In genomic region chr10:62055408-62055807, GRCm38 (mm10) we compare ENCODE assay signal across 8 mouse cellular contexts.
DNase-seq lines count a peak whose midpoint lies in the region; ATAC-seq and TF ChIP-seq lines count a peak whose summit lies in the region.

No protein-coding gene starts in this region.

- H3K27ac ChIP-seq in testis, adult 2 months (ENCODE audit: control insufficient read depth, insufficient read depth, low read depth, low read length), result no peak overlapping the region
- H3K27ac ChIP-seq in layer of hippocampus, adult 2 months, result no peak overlapping the region
- no peak overlapping the region for H3K27ac ChIP-seq in midbrain, embryonic 10.5 days (replicated peaks)

- H3K9me3 ChIP-seq in midbrain, embryonic 10.5 days (replicated peaks), result no peaks in the 10 kb centered on the region

- H3K27me3 ChIP-seq in testis, adult 2 months (ENCODE audit: control insufficient read depth, insufficient read depth, low read length), result no peaks in the 10 kb centered on the region
- H3K27me3 ChIP-seq in midbrain, embryonic 10.5 days (ENCODE audit: low read depth, poor library complexity, severe bottlenecking), result no peaks in the 10 kb centered on the region

- no peak for ATAC-seq in CD4-positive, CD25-positive, alpha-beta regulatory T cell, adult 4 months

- H3K36me3 ChIP-seq in testis, adult 2 months (ENCODE audit: control insufficient read depth, insufficient read depth, low read length), result no peaks in the 10 kb centered on the region
- H3K36me3 ChIP-seq in midbrain, embryonic 10.5 days, result no peaks in the 10 kb centered on the region

- 41% methylated on average over 2 of the region's 2 CpGs for WGBS in midbrain, embryonic 10.5 days

- no peak overlapping the region for H3K4me3 ChIP-seq in testis, adult 2 months (ENCODE audit: control insufficient read depth, low read depth, low read length)
- no peak overlapping the region for H3K4me3 ChIP-seq in layer of hippocampus, adult 2 months
- H3K4me3 ChIP-seq in midbrain, embryonic 10.5 days, result no peak overlapping the region

- H3K4me1 ChIP-seq in testis, adult 2 months (ENCODE audit: control insufficient read depth, insufficient read depth, low read length), result no peaks in the 10 kb centered on the region; the same call in 1 of the 2 replicates
- peaks cover 14% of the 10 kb centered on the region for H3K4me1 ChIP-seq in midbrain, embryonic 10.5 days

- peak; percentile 16 for DNase-seq in CD4-positive, CD25-positive, alpha-beta regulatory T cell, adult 2 months (ENCODE audit: low read depth, low spot score)
- DNase-seq in testis, postnatal 14 days (ENCODE audit: low spot score), result no peak
- peak; percentile 68 for DNase-seq in embryo, embryonic 11 days
- DNase-seq in layer of hippocampus, adult 2 months (ENCODE audit: low spot score in 2 of 2), result peak; percentile 19 to 70
- peak; percentile 30 for DNase-seq in midbrain, embryonic 10.5 days (ENCODE audit: low spot score)
- DNase-seq in telencephalon, adult 2 months (ENCODE audit: low read depth, low spot score), result peak; percentile 34

- TF ChIP-seq POLR2A in testis, adult 2 months (IDR thresholded peaks at IDR 0.05; ENCODE audit: control insufficient read depth, low read depth, low read length), result no peak

- TF ChIP-seq CTCF in testis, adult 2 months (IDR thresholded peaks at IDR 0.05; ENCODE audit: control insufficient read depth, insufficient read depth, insufficient replicate concordance, low read depth, low read length), result peak; percentile 45; the same call in 1 of the 2 replicates
- TF ChIP-seq CTCF in layer of hippocampus, adult 2 months (conservative IDR thresholded peaks at IDR 0.05), result peak; percentile 82
